Mouse (Mus musculus) forebrain, embryonic 15.5 days (tissue): ENCODE data around the gene Scrn3. TPM values are rescaled to one million over a fixed set of nuclear protein-coding genes. Genes with fewer than 3 reads are reported as not detected.

Experiments
- ATAC-seq: fragments of 200-750 bp; cut with Nextera tagmentation; replicated peaks from 2 replicates; pipeline ENCODE4 v1.8.0; 2017; ENCODE audit warnings: mild to moderate bottlenecking, moderate TSS enrichment, moderate library complexity
- H3K27ac ChIP-seq: fragments of 300-500 bp; sonication (generic); replicated peaks from 2 replicates; pipeline ENCODE4 v1.5.1; 2015; ENCODE audit warnings: mild to moderate bottlenecking, inconsistent platforms
- H3K27me3 ChIP-seq: fragments of 300-500 bp; sonication (generic); 2 replicates; pipeline ENCODE4 v1.6.1; 2015; ENCODE audit warnings: inconsistent platforms
- H3K36me3 ChIP-seq: fragments of 300-500 bp; sonication (generic); 2 replicates; pipeline ENCODE4 v1.6.1; 2015; ENCODE audit warnings: mild to moderate bottlenecking, inconsistent platforms
- H3K4me1 ChIP-seq: fragments of 300-500 bp; sonication (generic); 2 replicates; pipeline ENCODE4 v1.6.1; 2015; ENCODE audit warnings: inconsistent platforms
- H3K4me2 ChIP-seq: fragments of 300-500 bp; sonication (generic); replicated peaks from 2 replicates; pipeline ENCODE4 v1.6.1; 2015; ENCODE audit warnings: mild to moderate bottlenecking, inconsistent platforms
- H3K4me3 ChIP-seq: fragments of 300-500 bp; sonication (generic); 2 replicates; pipeline ENCODE4 v1.5.1; 2015; ENCODE audit warnings: mild to moderate bottlenecking, inconsistent platforms
- H3K9ac ChIP-seq: fragments of 300-500 bp; sonication (generic); replicated peaks from 2 replicates; pipeline ENCODE4 v1.6.1; 2015; ENCODE audit warnings: mild to moderate bottlenecking, inconsistent platforms
- H3K9me3 ChIP-seq: fragments of 300-500 bp; sonication (generic); 2 replicates; pipeline ENCODE4 v1.6.1; 2016; ENCODE audit warnings: inconsistent platforms
- WGBS: fragments of 180-500 bp; shearing (Covaris S2); methylation state at CpG from one replicate; pipeline ENCODE4 v1.1.7; 2015; ENCODE audit warnings: mixed read lengths; 5-methylcytosine and 5-hydroxymethylcytosine counted together
- polyA plus RNA-seq: library from polyadenylated mRNA; unstranded; fragments of >200 nt; fragmentation: Nextera tagmentation; extraction: Ambion mirVana; gene quantifications from 2 replicates; pipeline ENCODE4 v1.2.1, GENCODE M21; 2015

The Scrn3 gene
- polyA plus RNA-seq, 1 experiment from 2014 or later = 8.5 TPM

GRCm38 (mm10) chr2:73371530-73372335 is 59.3 kb downstream of the Scrn3 start:
- H3K4me2 ChIP-seq = no peak overlapping the region
- H3K9ac ChIP-seq = no peak overlapping the region
- H3K27ac ChIP-seq = no peak overlapping the region
- ATAC-seq = no peak
- H3K9me3 ChIP-seq = no peaks in the 10 kb centered on the region
- no peaks in the 10 kb centered on the region for H3K4me1 ChIP-seq
- no peak overlapping the region for H3K4me3 ChIP-seq
- H3K36me3 ChIP-seq = no peaks in the 10 kb centered on the region
- H3K27me3 ChIP-seq = no peaks in the 10 kb centered on the region
- 70% methylated on average over 9 of the region's 9 CpGs for WGBS

GRCm38 (mm10) chr2:73378326-73378725 is 65.9 kb downstream of the Scrn3 start:
- Histone ChIP-seq H3K9ac (no peak overlapping the region), H3K9me3 (no peaks in the 10 kb centered on the region), H3K27me3 (no peaks in the 10 kb centered on the region), H3K27ac (no peak overlapping the region), H3K4me1 (no peaks in the 10 kb centered on the region), H3K4me3 (no peak overlapping the region), H3K36me3 (no peaks in the 10 kb centered on the region), H3K4me2 (no peak overlapping the region)
- 68% methylated on average over 5 of the region's 5 CpGs for WGBS
- ATAC-seq = no peak

GRCm38 (mm10) chr2:73379656-73380055 is 67.3 kb downstream of the Scrn3 start:
- Histone ChIP-seq H3K27me3 (no peaks in the 10 kb centered on the region), H3K27ac (no peak overlapping the region), H3K9ac (no peak overlapping the region), H3K9me3 (no peaks in the 10 kb centered on the region), H3K36me3 (no peaks in the 10 kb centered on the region), H3K4me2 (no peak overlapping the region), H3K4me3 (no peak overlapping the region), H3K4me1 (no peaks in the 10 kb centered on the region)
- 78% methylated on average over 5 of the region's 5 CpGs for WGBS
- ATAC-seq = no peak

DNA sequence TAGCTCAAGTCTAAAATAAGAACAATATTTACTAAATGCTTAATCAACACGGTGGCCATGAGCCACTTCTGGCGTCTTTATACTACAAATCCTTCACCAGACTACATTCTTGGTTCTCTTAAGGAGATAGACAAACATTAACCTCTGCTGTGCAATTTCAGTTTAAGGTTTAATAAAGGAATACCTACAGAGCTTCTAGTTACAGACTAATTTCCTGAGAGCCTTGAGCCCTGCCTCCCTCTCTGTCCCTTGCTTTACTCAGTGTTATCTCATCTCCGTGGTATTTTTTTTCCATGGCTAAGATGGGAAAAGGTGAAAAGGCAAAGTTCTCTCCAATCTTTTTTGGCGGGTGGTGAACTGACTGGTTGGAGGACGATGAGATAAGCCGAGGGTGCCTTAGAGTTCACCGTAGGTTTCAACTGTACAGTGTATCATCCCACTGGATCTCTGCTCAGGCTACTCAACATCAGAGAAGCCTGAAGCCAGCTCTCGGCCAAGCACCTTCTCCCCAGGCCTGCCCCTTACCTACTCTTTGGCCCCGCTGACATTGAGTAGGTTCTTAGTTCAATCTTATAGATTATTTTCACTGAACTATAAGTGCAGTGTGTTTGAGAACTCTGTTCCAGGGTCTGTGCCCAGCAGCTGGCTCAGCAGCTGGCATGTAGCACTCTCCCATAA is 68.0 kb downstream of the Scrn3 start:
- Histone ChIP-seq H3K9ac (no peak overlapping the region), H3K4me1 (peaks cover 2% of the 10 kb centered on the region), H3K36me3 (no peaks in the 10 kb centered on the region), H3K27ac (no peak overlapping the region), H3K27me3 (no peaks in the 10 kb centered on the region), H3K4me3 (no peak overlapping the region), H3K9me3 (no peaks in the 10 kb centered on the region), H3K4me2 (no peak overlapping the region)
- 90% methylated on average over 9 of the region's 9 CpGs for WGBS
- ATAC-seq = no peak

- Histone ChIP-seq H3K4me3 (peak overlapping the region; percentile 81), H3K9me3 (no peaks in the 10 kb centered on the region), H3K27ac (no peak overlapping the region), H3K36me3 (no peaks in the 10 kb centered on the region), H3K9ac (no peak overlapping the region), H3K4me2 (peak overlapping the region; percentile 94), H3K27me3 (no peaks in the 10 kb centered on the region), H3K4me1 (peaks cover 8% of the 10 kb centered on the region)
- 85% methylated on average over 4 of the region's 4 CpGs for WGBS
- no peak for ATAC-seq
These were observed 72.8 kb downstream of the Scrn3 start for GRCm38 (mm10) chr2:73385172-73385571.

DNA sequence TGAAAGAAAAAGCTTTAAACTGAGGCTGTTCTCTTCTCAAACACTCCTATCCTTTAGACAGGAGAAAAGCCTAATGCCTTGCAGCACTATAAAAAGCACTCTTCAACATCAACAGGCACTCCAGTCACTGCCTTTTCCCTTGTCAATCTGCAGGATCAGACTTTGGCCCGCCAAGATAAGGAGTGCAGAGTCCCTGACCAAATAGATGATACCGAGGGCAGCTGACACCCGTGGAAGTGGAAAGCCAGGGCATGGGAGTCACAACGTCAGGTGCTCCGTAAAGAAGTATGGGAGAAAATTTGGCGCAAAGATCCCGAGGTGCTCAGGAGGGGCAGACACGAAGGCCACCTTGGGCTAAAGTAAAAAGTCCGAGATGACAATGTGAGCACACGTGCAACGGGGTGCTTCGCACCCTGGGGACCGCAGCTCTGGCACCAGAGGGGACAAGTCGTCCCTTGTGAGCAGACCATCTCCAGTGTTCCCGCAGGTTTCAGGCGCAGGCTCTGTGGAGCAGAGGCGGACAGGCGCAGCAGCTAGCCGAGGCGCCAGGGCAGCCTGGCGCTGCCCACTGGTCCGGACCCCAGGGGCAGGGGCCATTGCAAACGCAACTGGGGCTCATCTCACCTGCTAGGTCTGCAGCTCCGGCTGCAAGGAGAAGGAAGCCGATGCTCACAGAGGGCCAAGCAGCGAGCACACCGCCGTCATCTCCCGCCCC is 73.4 kb downstream of the Scrn3 start:
- H3K4me1 ChIP-seq = peaks cover 8% of the 10 kb centered on the region
- ATAC-seq = no peak; the same call in 1 of the 2 replicates
- H3K27ac ChIP-seq = peak overlapping the region; percentile 84
- peak overlapping the region; percentile 94 for H3K4me2 ChIP-seq
- H3K9ac ChIP-seq = peak overlapping the region; percentile 76
- 1% methylated on average over 29 of the region's 29 CpGs for WGBS
- H3K36me3 ChIP-seq = no peaks in the 10 kb centered on the region
- H3K4me3 ChIP-seq = peak overlapping the region; percentile 81
- no peaks in the 10 kb centered on the region for H3K27me3 ChIP-seq
- H3K9me3 ChIP-seq = no peaks in the 10 kb centered on the region

GRCm38 (mm10) chr2:73386356-73387046 is 74.1 kb downstream of the Scrn3 start, which contains the start of gene Gpr155:
TSS of gene Gpr155 (minus strand) at chr2:73386572.
- peak; percentile 99 for ATAC-seq
- Histone ChIP-seq H3K9ac (peak within 1 kb of the TSS; percentile 76), H3K4me1 (peaks cover 8% of the 10 kb centered on the region), H3K9me3 (no peaks in the 10 kb centered on the region), H3K27ac (peak within 1 kb of the TSS; percentile 84), H3K4me3 (peak within 1 kb of the TSS; percentile 81), H3K36me3 (no peaks in the 10 kb centered on the region), H3K27me3 (no peaks in the 10 kb centered on the region), H3K4me2 (peak within 1 kb of the TSS; percentile 94)
- under 1% methylated on average over 44 of the region's 44 CpGs for WGBS

Other genes with a start within 250 kb of the Scrn3 start
- gene Ola1, start 93.7 kb upstream of the Scrn3 start, polyA plus RNA-seq = 97.2 and 99.5 TPM in 2 replicates
- 12.4 and 13.5 TPM in 2 replicates for gene Sp9, start 40.7 kb upstream of the Scrn3 start, polyA plus RNA-seq
- 28.5 and 30.5 TPM in 2 replicates for gene Cir1, start 100 bp downstream of the Scrn3 start, polyA plus RNA-seq
- gene Gpr155, start 74.0 kb downstream of the Scrn3 start, polyA plus RNA-seq = 10.9 and 11.2 TPM in 2 replicates
- 1.9 and 2.1 TPM in 2 replicates for gene Wipf1, start 217.1 kb downstream of the Scrn3 start, polyA plus RNA-seq